ENCODE assay signal across 13 mouse cellular contexts in genomic region chr14:15660886-15661285, GRCm38 (mm10).
DNase-seq lines count a peak whose midpoint lies in the region.
"Had no signal": no experiment of that assay in that cellular context is flagged by ENCODE, and none has a peak within 500 bp of the region (broad histone marks: within the 10 kb centered on the region; RNA-seq: fewer than 3 reads in every experiment).

No protein-coding gene starts in this region.

- peak; percentile 89 for DNase-seq in brain, adult 2 months (ENCODE audit: low read depth, low spot score)
- DNase-seq in cerebellum, adult 11-12 months: peak; percentile 66
- DNase-seq in cerebellum, adult 9-10 months: peak; percentile 73
- peak; percentile 59 to 67 for DNase-seq in cerebellum, postnatal 25 days
- no peak for DNase-seq in layer of hippocampus, adult 9-11 months
- no peak for DNase-seq in spleen, adult 12 weeks (ENCODE audit: low spot score)
- no peak for DNase-seq in frontal cortex, postnatal 14 days (ENCODE audit: low spot score in 2 of 2)
- DNase-seq: adrenal gland, postnatal 14 days; embryo, embryonic 11 days; gastrocnemius, postnatal 36 days; heart, adult 11 months; heart, postnatal 36 days; kidney, adult 8-10 months had no signal

Comparison
In these comparisons a context has a peak if more than half of its experiments do, and no peak if none do; other contexts are left out.
1. DNase-seq: peak in brain, adult 2 months (single experiment), cerebellum, adult 11-12 months (single experiment), cerebellum, adult 9-10 months (single experiment) and cerebellum, postnatal 25 days (2 of 2); none in layer of hippocampus, adult 9-11 months (single experiment), spleen, adult 12 weeks (single experiment) and frontal cortex, postnatal 14 days (0 of 2).